Mouse (Mus musculus): ENCODE measurements around the gene Bmx.
A peak's percentile ranks its signal among the peaks of the same experiment; 100 is the strongest.

Gene Bmx

GRCm38 (mm10) chrX:164258057-164258456, at the start of gene Bmx:
TSS of gene Bmx (minus strand) at chrX:164258193.
- DNase-seq = no peak

- no peak for DNase-seq
Measured at GRCm38 (mm10) chrX:164306250-164306649, 48.3 kb upstream of the Bmx start.

GRCm38 (mm10) chrX:164291147-164291546, 33.2 kb upstream of the Bmx start:
- DNase-seq = peak; percentile 26

- DNase-seq = peak; percentile 54
Measured at GRCm38 (mm10) chrX:164287077-164287476, 29.1 kb upstream of the Bmx start.

- DNase-seq = no peak
Measured at GRCm38 (mm10) chrX:164283808-164284207, 25.8 kb upstream of the Bmx start.

- no peak for DNase-seq
Measured at GRCm38 (mm10) chrX:164280918-164281647, 23.1 kb upstream of the Bmx start.

- peak; percentile 6 for DNase-seq
Measured at GRCm38 (mm10) chrX:164275536-164275935, 17.5 kb upstream of the Bmx start.

- DNase-seq = no peak
Measured at GRCm38 (mm10) chrX:164270603-164271002, 12.6 kb upstream of the Bmx start.

- peak; percentile 60 for DNase-seq
Measured at GRCm38 (mm10) chrX:164269285-164269761, 11.3 kb upstream of the Bmx start, which contains the start of gene Pir. TSS of gene Pir (plus strand) at chrX:164269371.

GRCm38 (mm10) chrX:164264861-164265260, 6.9 kb upstream of the Bmx start:
- DNase-seq = no peak

- no peak for DNase-seq
Measured at GRCm38 (mm10) chrX:164262286-164262685, 4.3 kb upstream of the Bmx start.

GRCm38 (mm10) chrX:164258662-164259061, 669 bp upstream of the Bmx start:
- no peak for DNase-seq

GRCm38 (mm10) chrX:164256527-164256926, 1.5 kb downstream of the Bmx start:
- DNase-seq = no peak

GRCm38 (mm10) chrX:164246722-164247121, 11.3 kb downstream of the Bmx start:
- no peak for DNase-seq

GRCm38 (mm10) chrX:164245714-164246113, 12.3 kb downstream of the Bmx start:
- DNase-seq = no peak

GRCm38 (mm10) chrX:164233380-164233779, 24.6 kb downstream of the Bmx start:
- no peak for DNase-seq

GRCm38 (mm10) chrX:164221989-164222388, 36.0 kb downstream of the Bmx start:
- peak; percentile 32 for DNase-seq

GRCm38 (mm10) chrX:164200547-164200946, 57.4 kb downstream of the Bmx start:
- no peak for DNase-seq

GRCm38 (mm10) chrX:164197679-164198078, 60.3 kb downstream of the Bmx start:
- no peak for DNase-seq

GRCm38 (mm10) chrX:164189880-164190279, 68.1 kb downstream of the Bmx start:
- no peak for DNase-seq

- peak; percentile 58 for DNase-seq
Measured at GRCm38 (mm10) chrX:164183844-164184243, 74.1 kb downstream of the Bmx start.

GRCm38 (mm10) chrX:164179746-164180145, 78.2 kb downstream of the Bmx start:
- DNase-seq = peak; percentile 60

GRCm38 (mm10) chrX:164178856-164179255, 79.1 kb downstream of the Bmx start:
- DNase-seq = no peak

- no peak for DNase-seq
Measured at GRCm38 (mm10) chrX:164175780-164176179, 82.2 kb downstream of the Bmx start.

- DNase-seq = no peak
Measured at GRCm38 (mm10) chrX:164175311-164175710, 82.7 kb downstream of the Bmx start.

Data from lung, postnatal 14 days (tissue).